Mouse (Mus musculus) midbrain, embryonic 12.5 days (tissue): ENCODE measurements around the gene Sytl4. TPM values are rescaled to one million over a fixed set of nuclear protein-coding genes. Genes with fewer than 3 reads are reported as not detected.

ENCODE experiments used
- ATAC-seq: fragments of 200-750 bp; cut with Nextera tagmentation; 2 replicates; pipeline ENCODE4 v1.8.0; 2017; ENCODE audit warnings: low read depth, moderate TSS enrichment, moderate library complexity; ENCODE audit not compliant: low FRiP score
- H3K27ac ChIP-seq: fragments of 300-500 bp; sonication (generic); replicated peaks from 2 replicates; pipeline ENCODE4 v1.5.1; 2016; ENCODE audit warnings: mild to moderate bottlenecking
- H3K27me3 ChIP-seq: fragments of 300-500 bp; sonication (generic); 2 replicates; pipeline ENCODE4 v1.6.1; 2016; ENCODE audit warnings: mild to moderate bottlenecking
- H3K36me3 ChIP-seq: fragments of 300-500 bp; sonication (generic); 2 replicates; pipeline ENCODE4 v1.6.1; 2016
- H3K4me1 ChIP-seq: fragments of 300-500 bp; sonication (generic); 2 replicates; pipeline ENCODE4 v1.6.1; 2016
- H3K4me2 ChIP-seq: fragments of 300-500 bp; sonication (generic); replicated peaks from 2 replicates; pipeline ENCODE4 v1.6.1; 2016; ENCODE audit warnings: mild to moderate bottlenecking, moderate library complexity
- H3K4me3 ChIP-seq: fragments of 300-500 bp; sonication (generic); 2 replicates; pipeline ENCODE4 v1.5.1; 2016; ENCODE audit warnings: mild to moderate bottlenecking
- H3K9ac ChIP-seq: fragments of 300-500 bp; sonication (generic); replicated peaks from 2 replicates; pipeline ENCODE4 v1.6.1; 2016; ENCODE audit warnings: mild to moderate bottlenecking, moderate library complexity
- H3K9me3 ChIP-seq: fragments of 300-500 bp; sonication (generic); 2 replicates; pipeline ENCODE4 v1.6.1; 2016; ENCODE audit warnings: mild to moderate bottlenecking
- WGBS: fragments of 180-500 bp; shearing (Covaris S2); methylation state at CpG from one replicate; pipeline ENCODE4 v1.1.7; 2016; 5-methylcytosine and 5-hydroxymethylcytosine counted together
- polyA plus RNA-seq: library from polyadenylated mRNA; unstranded; fragments of >200 nt; fragmentation: Nextera tagmentation; extraction: Ambion mirVana; gene quantifications from 2 replicates; pipeline ENCODE4 v1.2.1, GENCODE M21; 2016

Gene Sytl4
- 1.5 and 2.0 TPM in 2 replicates for polyA plus RNA-seq

GRCm38 (mm10) chrX:133981231-133982002 lies at the start of gene Sytl4:
Gene Sytl4 (minus strand): TSS chrX:133981812.
- Histone ChIP-seq H3K27me3 (peaks cover 27% of the 10 kb centered on the region), H3K9me3 (no peaks in the 10 kb centered on the region), H3K4me2 (peak within 1 kb of the TSS; percentile 62), H3K4me1 (no peaks in the 10 kb centered on the region), H3K27ac (no peak within 1 kb of the TSS), H3K36me3 (no peaks in the 10 kb centered on the region), H3K4me3 (peak within 1 kb of the TSS; percentile 40), H3K9ac (no peak within 1 kb of the TSS)
- 21% methylated on average over 28 of the region's 29 CpGs for WGBS
- ATAC-seq: peak; percentile 78

- no peaks in the 10 kb centered on the region for H3K9me3 ChIP-seq
- ATAC-seq: no peak
- H3K27ac ChIP-seq: no peak overlapping the region
- H3K4me1 ChIP-seq: no peaks in the 10 kb centered on the region
- no peak overlapping the region for H3K4me3 ChIP-seq
- 49% methylated on average over 5 of the region's 5 CpGs for WGBS
- H3K9ac ChIP-seq: no peak overlapping the region
- no peaks in the 10 kb centered on the region; the same call in 1 of the 2 replicates for H3K27me3 ChIP-seq
- H3K36me3 ChIP-seq: no peaks in the 10 kb centered on the region
- no peak overlapping the region for H3K4me2 ChIP-seq
Observed at GRCm38 (mm10) chrX:134020664-134021063, 39.1 kb upstream of the Sytl4 start.

GRCm38 (mm10) chrX:134019005-134019404 lies 37.4 kb upstream of the Sytl4 start:
- Histone ChIP-seq H3K27ac (no peak overlapping the region), H3K27me3 (no peaks in the 10 kb centered on the region; the same call in 1 of the 2 replicates), H3K9ac (no peak overlapping the region), H3K4me1 (no peaks in the 10 kb centered on the region), H3K4me3 (no peak overlapping the region), H3K9me3 (no peaks in the 10 kb centered on the region), H3K4me2 (no peak overlapping the region), H3K36me3 (no peaks in the 10 kb centered on the region)
- ATAC-seq: peak; percentile 71; the same call in 1 of the 2 replicates
- 17% methylated on average over 9 of the region's 9 CpGs for WGBS

GRCm38 (mm10) chrX:133995866-133996265 lies 14.3 kb upstream of the Sytl4 start:
- 64% methylated on average over 3 of the region's 3 CpGs for WGBS
- Histone ChIP-seq H3K4me2 (no peak overlapping the region), H3K4me3 (no peak overlapping the region), H3K27me3 (peaks cover 8% of the 10 kb centered on the region; the same call in 1 of the 2 replicates), H3K9me3 (no peaks in the 10 kb centered on the region), H3K36me3 (no peaks in the 10 kb centered on the region), H3K9ac (no peak overlapping the region), H3K4me1 (no peaks in the 10 kb centered on the region), H3K27ac (no peak overlapping the region)
- no peak for ATAC-seq

- ATAC-seq: no peak
- H3K4me2 ChIP-seq: no peak overlapping the region
- no peaks in the 10 kb centered on the region for H3K36me3 ChIP-seq
- no peak overlapping the region for H3K4me3 ChIP-seq
- no peak overlapping the region for H3K9ac ChIP-seq
- no peak overlapping the region for H3K27ac ChIP-seq
- no peaks in the 10 kb centered on the region for H3K9me3 ChIP-seq
- no peaks in the 10 kb centered on the region for H3K27me3 ChIP-seq
- 77% methylated on average over 2 of the region's 2 CpGs for WGBS
- H3K4me1 ChIP-seq: no peaks in the 10 kb centered on the region
Observed at GRCm38 (mm10) chrX:133964615-133965014, 17.0 kb downstream of the Sytl4 start.

GRCm38 (mm10) chrX:133960617-133961016 lies 21.0 kb downstream of the Sytl4 start:
- Histone ChIP-seq H3K4me1 (no peaks in the 10 kb centered on the region), H3K9ac (no peak overlapping the region), H3K36me3 (no peaks in the 10 kb centered on the region), H3K9me3 (no peaks in the 10 kb centered on the region), H3K4me2 (no peak overlapping the region), H3K4me3 (no peak overlapping the region), H3K27me3 (no peaks in the 10 kb centered on the region), H3K27ac (no peak overlapping the region)
- WGBS: 79% methylated on average over 2 of the region's 2 CpGs
- no peak for ATAC-seq

- Histone ChIP-seq H3K4me2 (no peak overlapping the region), H3K27me3 (peaks cover 4% of the 10 kb centered on the region), H3K36me3 (no peaks in the 10 kb centered on the region), H3K27ac (no peak overlapping the region), H3K9ac (no peak overlapping the region), H3K4me3 (no peak overlapping the region), H3K4me1 (no peaks in the 10 kb centered on the region), H3K9me3 (no peaks in the 10 kb centered on the region)
- no peak for ATAC-seq
- WGBS: 79% methylated on average over 7 of the region's 7 CpGs
Observed at GRCm38 (mm10) chrX:133954661-133955060, 27.0 kb downstream of the Sytl4 start.

- Histone ChIP-seq H3K4me1 (no peaks in the 10 kb centered on the region), H3K9me3 (no peaks in the 10 kb centered on the region), H3K27ac (no peak overlapping the region), H3K4me3 (no peak overlapping the region), H3K4me2 (no peak overlapping the region), H3K27me3 (peaks cover 13% of the 10 kb centered on the region), H3K36me3 (no peaks in the 10 kb centered on the region), H3K9ac (no peak overlapping the region)
- 43% methylated on average over 3 of the region's 3 CpGs for WGBS
- peak; percentile 52; the same call in 1 of the 2 replicates for ATAC-seq
Observed at GRCm38 (mm10) chrX:133947427-133947826, 34.2 kb downstream of the Sytl4 start.

GRCm38 (mm10) chrX:133939561-133939960 lies 42.1 kb downstream of the Sytl4 start:
- ATAC-seq: no peak
- 65% methylated on average over 1 of the region's 1 CpGs for WGBS

GRCm38 (mm10) chrX:133936605-133937225 lies 44.9 kb downstream of the Sytl4 start:
- no peak for ATAC-seq
- Histone ChIP-seq H3K27ac (no peak overlapping the region), H3K9me3 (no peaks in the 10 kb centered on the region), H3K4me2 (no peak overlapping the region), H3K4me1 (no peaks in the 10 kb centered on the region), H3K9ac (no peak overlapping the region), H3K36me3 (no peaks in the 10 kb centered on the region), H3K27me3 (peaks cover 4% of the 10 kb centered on the region; the same call in 1 of the 2 replicates), H3K4me3 (no peak overlapping the region)
- 91% methylated on average over 4 of the region's 4 CpGs for WGBS

More at GRCm38 (mm10) chrX:133939561-133939960, 42.1 kb downstream of the Sytl4 start:
- H3K36me3 ChIP-seq: no peaks in the 10 kb centered on the region
- H3K4me1 ChIP-seq: no peaks in the 10 kb centered on the region
- no peaks in the 10 kb centered on the region for H3K9me3 ChIP-seq
- no peak overlapping the region for H3K4me3 ChIP-seq
- H3K27ac ChIP-seq: no peak overlapping the region
- no peak overlapping the region for H3K9ac ChIP-seq
- H3K4me2 ChIP-seq: no peak overlapping the region
- H3K27me3 ChIP-seq: peaks cover 9% of the 10 kb centered on the region; the same call in 1 of the 2 replicates

GRCm38 (mm10) chrX:133931302-133932013 lies 50.2 kb downstream of the Sytl4 start:
- no peaks in the 10 kb centered on the region for H3K9me3 ChIP-seq
- H3K27ac ChIP-seq: no peak overlapping the region
- no peak overlapping the region for H3K9ac ChIP-seq
- peaks cover 4% of the 10 kb centered on the region; the same call in 1 of the 2 replicates for H3K27me3 ChIP-seq
- H3K4me1 ChIP-seq: no peaks in the 10 kb centered on the region
- no peak overlapping the region for H3K4me3 ChIP-seq
- 64% methylated on average over 12 of the region's 12 CpGs for WGBS
- no peak; the same call in 1 of the 2 replicates for ATAC-seq
- no peaks in the 10 kb centered on the region for H3K36me3 ChIP-seq
- H3K4me2 ChIP-seq: no peak overlapping the region

GRCm38 (mm10) chrX:133926760-133927159 lies 54.9 kb downstream of the Sytl4 start:
- Histone ChIP-seq H3K9ac (no peak overlapping the region), H3K4me2 (no peak overlapping the region), H3K4me3 (no peak overlapping the region), H3K27me3 (peaks cover 4% of the 10 kb centered on the region; the same call in 1 of the 2 replicates), H3K27ac (no peak overlapping the region), H3K4me1 (no peaks in the 10 kb centered on the region), H3K36me3 (no peaks in the 10 kb centered on the region), H3K9me3 (no peaks in the 10 kb centered on the region)
- WGBS: 78% methylated on average over 5 of the region's 5 CpGs
- no peak for ATAC-seq
